Mouse (Mus musculus): Measurements from ENCODE around the gene Aldh16a1. TPM values are rescaled to one million over a fixed set of nuclear protein-coding genes. Genes with fewer than 3 reads are reported as not detected.

Gene Aldh16a1
- total RNA-seq, 2 experiments from 2014 or later: 26.9 to 68.0 TPM

DNA sequence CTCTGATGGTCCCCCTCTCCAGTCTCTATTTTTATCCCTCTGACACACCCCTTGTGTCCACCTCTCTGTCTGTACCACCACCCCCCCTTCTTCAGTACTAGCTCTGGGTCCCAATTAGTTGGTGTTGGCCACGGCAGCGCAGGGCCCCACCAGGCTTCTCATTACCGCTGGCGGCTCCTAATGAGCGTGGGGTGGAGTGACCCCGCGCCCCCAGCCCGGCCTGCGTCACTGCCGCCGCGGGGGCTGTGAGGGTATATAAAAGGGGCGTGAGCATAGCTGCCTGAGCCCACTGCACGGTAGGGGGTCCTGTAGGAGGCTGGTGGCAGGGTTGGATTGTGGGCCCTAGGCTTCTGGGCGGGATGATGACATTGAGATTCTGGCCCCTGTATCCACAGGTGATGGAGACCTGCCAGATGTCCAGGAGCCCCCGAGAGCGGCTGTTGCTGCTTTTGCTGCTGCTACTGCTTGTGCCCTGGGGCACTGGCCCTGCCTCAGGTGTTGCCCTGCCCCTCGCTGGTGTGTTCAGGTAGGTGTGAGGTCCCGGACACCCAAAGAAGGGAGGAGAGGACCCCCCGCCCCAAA is 26.6 kb upstream of the Aldh16a1 start, which contains the start of gene Pth2:
TSS of gene Pth2 (plus strand) at position 100 of the 582 bp plus-strand sequence.
- no peak for ATAC-seq (ENCODE audit: poor library complexity, severe bottlenecking)

DNA sequence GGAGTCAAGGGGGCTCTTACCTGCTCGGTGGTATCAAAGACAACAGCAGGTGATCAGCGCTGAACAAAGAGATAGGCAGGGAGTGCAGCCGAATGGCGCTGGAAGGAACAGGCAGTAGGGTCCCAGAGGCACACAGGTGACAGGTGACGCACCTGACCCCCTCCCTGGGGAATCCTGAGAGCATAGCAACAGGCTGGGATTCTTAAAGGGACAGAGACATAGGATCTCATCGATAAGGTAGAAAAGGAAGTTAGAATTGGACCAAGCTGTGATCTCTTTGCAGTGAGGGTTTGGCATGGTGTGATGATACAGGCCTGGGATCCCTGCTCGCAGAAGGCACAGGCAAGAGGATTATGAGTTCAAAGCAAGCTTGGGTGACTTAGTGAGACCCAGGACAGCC is 25.1 kb upstream of the Aldh16a1 start, which contains the start of gene Gfy:
TSS of gene Gfy (minus strand) at position 101 of the 400 bp plus-strand sequence.
- no peak for ATAC-seq (ENCODE audit: poor library complexity, severe bottlenecking)

DNA sequence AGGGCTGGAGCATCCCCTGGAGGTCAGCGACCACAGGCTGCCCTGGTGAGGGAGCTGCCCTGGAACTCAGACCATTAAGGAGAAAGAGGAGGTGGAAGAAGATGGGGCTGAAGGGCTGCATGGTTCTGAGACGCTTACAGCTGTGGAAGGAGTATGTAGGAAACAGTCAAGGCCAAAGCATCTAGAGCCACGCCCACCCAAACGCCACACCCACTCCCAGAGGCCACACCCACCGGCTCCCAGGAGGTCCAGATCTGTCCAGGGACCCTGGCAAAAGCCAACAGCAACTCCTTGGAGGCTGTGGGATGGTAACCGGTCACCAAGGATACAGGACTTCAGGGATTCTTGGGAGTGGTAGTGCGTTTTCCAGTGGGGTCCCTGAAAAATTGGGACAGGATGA is 24.2 kb upstream of the Aldh16a1 start:
- no peak for ATAC-seq (ENCODE audit: poor library complexity, severe bottlenecking)

DNA sequence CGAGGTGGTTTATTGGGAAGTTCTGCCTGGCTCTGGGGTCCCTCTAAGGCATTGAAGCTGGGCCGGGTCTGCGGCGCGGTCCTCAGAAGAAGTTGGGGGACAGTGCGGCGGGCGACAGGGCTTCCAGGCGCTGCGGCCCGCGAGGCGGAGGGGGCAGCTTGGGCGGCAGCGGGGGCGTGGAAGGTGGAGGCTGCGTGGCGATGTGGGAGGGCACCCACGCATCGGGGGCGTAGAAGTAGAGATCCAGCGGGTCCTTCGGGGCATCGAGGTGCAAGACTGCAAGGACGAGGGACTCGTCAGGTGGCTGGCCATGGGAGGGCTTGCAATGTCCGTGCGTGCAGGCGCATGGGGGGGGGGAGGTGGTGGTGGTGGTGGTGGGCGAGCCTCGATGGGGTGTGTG is 22.0 kb upstream of the Aldh16a1 start:
- no peak for ATAC-seq (ENCODE audit: poor library complexity, severe bottlenecking)

GRCm38 (mm10) chr7:45175929-45176328 is 21.5 kb upstream of the Aldh16a1 start:
- ATAC-seq (ENCODE audit: poor library complexity, severe bottlenecking): no peak

- ATAC-seq (ENCODE audit: poor library complexity, severe bottlenecking): no peak
These were observed 21.0 kb upstream of the Aldh16a1 start for GRCm38 (mm10) chr7:45175398-45175797.

DNA sequence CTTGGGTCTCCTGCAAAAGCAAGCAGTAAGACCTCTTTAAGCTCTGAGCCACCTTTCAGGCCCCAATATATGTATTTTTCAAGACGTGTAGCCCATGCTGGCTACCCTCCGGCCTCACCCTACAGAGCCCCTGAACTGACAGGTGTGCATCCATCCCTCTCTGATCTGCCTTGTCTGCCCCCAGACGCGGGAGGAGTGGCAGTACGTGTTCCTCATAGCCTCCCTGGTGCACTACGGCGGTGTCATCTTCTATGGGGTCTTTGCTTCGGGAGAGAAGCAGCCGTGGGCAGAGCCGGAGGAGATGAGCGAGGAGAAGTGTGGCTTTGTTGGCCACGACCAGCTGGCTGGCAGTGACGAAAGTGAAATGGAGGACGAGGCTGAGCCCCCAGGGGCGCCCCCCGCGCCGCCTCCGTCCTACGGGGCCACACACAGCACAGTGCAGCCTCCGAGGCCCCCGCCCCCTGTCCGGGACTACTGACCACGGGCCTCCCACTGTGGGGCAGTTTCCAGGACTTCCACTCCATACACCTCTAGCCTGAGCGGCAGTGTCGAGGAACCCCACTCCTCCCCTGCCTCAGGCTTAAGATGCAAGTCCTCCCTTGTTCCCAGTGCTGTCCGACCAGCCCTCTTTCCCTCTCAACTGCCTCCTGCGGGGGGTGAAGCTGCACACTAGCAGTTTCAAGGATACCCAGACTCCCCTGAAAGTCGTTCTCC is 20.3 kb upstream of the Aldh16a1 start:
- 0 out of 2 replicates have a peak, but pooled peaks have one; percentile 4 for ATAC-seq (ENCODE audit: poor library complexity, severe bottlenecking)

GRCm38 (mm10) chr7:45173772-45174171 is 19.4 kb upstream of the Aldh16a1 start:
- 0 out of 2 replicates have a peak, but pooled peaks have one; percentile 31 for ATAC-seq (ENCODE audit: poor library complexity, severe bottlenecking)

GRCm38 (mm10) chr7:45172974-45173373 is 18.6 kb upstream of the Aldh16a1 start:
- ATAC-seq (ENCODE audit: poor library complexity, severe bottlenecking): peak; percentile 48

DNA sequence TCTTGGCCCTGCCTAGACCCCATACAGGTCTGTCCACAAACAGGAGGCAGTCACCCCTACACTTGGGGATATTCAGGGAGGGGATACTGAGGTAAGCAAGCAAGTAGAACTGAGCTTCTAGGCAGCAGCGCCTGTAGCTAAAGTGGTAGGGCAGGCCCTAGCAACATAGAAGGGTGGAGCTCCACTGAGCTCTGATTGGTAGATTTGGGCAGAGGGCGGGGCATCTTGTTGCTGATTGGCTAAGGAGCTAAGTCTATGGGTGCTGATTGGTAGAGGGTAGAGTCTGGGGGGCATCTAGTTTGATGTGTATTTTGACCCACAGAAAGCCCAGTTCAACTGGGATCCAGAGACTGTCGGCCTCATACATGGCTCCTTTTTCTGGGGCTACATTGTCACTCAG is 15.1 kb upstream of the Aldh16a1 start:
- no peak for ATAC-seq (ENCODE audit: poor library complexity, severe bottlenecking)

- ATAC-seq (ENCODE audit: poor library complexity, severe bottlenecking): no peak
These were observed 14.3 kb upstream of the Aldh16a1 start for GRCm38 (mm10) chr7:45168656-45169055.

DNA sequence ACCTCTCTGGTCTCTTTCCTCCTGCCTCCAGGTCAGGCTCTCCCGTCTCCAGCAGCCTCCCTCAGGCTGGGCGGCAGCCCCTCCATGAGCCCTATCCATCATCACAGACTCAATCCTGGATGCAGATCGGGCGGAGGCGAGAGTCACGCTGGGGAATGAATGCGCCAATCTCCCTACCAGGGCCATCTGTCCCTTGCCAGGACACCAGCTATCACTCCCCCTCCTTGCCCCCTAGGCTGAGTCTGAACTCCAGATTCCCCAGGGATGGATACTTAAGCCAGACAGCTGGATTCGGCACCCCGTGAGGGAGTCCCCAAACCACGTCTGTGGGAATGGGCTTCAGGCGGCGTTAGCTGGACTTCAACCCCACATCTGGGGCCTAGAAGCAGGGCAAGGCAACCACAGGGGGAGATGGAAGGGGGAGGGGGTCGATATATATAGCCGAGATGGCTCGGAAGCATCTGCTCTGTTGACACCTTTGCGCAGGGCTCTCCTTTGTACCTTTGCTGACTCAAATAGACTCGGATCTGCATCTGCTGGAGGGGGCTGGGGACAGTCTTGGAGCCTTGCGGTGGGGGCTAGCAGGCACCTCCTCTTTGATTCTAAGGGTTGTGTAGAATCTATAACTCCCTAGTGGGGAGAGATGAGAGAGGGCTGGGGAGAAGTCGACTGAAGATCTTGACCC is 13.5 kb upstream of the Aldh16a1 start:
- ATAC-seq (ENCODE audit: poor library complexity, severe bottlenecking): no peak

DNA sequence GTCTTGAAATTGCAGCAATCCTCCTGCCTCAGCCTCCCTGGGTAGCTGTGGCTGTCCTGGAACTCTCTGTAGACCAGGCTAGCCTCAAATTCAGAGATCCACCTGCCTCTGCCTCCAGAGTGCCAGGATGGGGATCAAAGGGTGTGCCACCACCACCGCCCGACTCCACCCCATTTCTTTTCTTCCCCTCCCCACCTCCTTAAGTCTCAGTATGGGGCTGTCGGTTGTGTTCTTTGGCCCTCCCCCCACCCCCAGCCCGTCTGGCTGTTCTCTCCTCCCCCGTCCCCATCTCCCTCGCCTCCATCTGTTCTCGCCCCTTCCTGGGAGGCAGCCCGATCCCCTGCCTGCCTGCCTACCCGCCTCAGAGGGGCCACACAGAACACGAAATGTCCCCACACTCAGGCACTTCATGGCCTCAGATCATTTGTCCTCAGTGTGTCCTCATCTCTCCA is 12.6 kb upstream of the Aldh16a1 start:
- no peak for ATAC-seq (ENCODE audit: poor library complexity, severe bottlenecking)

DNA sequence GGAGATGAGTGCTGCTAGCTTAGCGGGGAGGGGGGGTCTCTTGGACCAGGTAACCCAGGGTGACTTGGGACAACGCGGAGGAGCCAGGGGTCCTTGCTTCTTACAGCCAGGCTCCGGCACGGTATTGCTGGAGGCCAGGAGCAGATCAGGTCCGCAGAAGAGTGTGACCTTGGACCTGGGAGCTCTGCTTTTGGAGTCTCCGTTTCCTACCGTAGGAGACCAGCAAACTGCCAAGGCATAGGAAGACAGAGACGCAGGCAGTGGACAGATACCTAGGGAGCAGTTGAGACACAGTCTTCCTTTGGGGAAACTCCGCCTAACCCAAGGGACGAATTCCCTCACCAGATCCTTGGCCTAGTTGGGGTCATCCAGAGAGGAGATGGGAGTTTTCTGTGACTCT is 11.3 kb upstream of the Aldh16a1 start:
- no peak for ATAC-seq (ENCODE audit: poor library complexity, severe bottlenecking)

DNA sequence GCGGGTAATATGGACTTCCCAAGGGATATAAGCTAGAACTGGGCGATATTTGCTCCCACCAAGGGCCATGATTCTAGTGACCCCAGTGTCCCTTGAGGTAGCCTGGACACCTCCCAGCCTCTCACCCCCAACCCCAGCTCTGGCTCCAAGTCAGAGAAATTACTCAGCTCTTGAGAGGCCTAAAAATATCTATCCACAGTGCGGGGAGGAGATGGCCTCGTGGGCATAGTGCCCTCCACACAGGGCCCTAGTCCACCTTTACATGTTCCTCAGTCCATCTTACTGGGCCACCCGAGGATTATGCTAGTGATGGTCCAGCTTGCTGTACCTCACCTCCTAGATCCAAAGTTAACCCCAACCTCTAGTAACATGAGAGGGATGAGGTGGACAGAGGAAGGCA is 10.4 kb upstream of the Aldh16a1 start:
- no peak for ATAC-seq (ENCODE audit: poor library complexity, severe bottlenecking)

- ATAC-seq (ENCODE audit: poor library complexity, severe bottlenecking): peak; percentile 59
These were observed 9.5 kb upstream of the Aldh16a1 start, which contains the start of gene Slc17a7 for GRCm38 (mm10) chr7:45163735-45164490. Gene Slc17a7, plus strand, starts transcription at chr7:45163949.

GRCm38 (mm10) chr7:45162996-45163615 is 8.7 kb upstream of the Aldh16a1 start:
- no peak for ATAC-seq (ENCODE audit: poor library complexity, severe bottlenecking)

GRCm38 (mm10) chr7:45162551-45162950 is 8.2 kb upstream of the Aldh16a1 start:
- ATAC-seq (ENCODE audit: poor library complexity, severe bottlenecking): no peak

DNA sequence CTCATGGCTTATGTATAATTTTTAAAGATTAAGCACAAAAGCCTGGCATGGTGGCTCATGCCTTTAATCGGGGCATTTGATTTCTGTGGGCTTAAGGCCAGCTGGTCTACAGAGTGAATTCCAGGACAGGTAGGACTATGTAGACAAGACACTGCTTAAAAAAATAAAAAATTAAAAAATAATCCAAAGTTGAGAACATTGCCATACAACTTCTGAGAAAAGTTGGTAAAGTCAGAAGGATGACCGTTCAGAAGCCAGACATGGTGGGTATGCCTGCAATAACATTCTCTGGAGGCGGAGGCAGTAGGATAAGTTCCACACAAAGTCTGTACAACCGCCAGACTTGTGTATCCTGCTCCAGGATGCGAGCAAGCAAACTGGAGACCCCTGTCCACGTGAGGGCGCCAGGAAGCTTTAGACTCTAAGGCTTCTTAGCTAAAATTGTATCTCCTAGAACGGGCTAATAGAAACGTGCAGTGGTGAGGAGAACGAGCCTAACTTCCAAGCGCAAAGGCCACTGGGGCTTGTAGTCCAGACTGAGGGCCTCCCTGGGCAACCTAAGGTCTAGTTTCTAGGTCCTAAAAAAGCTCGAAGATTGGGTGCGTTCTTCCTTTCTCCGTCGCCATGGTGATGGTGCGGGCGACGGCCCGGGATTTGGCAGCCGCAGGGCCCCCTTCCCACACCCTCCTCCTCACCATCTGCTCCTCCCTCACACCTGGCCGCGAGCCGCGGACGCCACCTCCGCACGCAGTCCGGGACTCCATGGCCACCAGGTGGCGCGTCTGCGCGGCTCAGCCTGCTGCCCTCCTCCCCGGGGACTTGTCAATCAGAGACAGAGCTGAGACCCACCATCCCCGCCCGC is 7.5 kb upstream of the Aldh16a1 start:
- ATAC-seq (ENCODE audit: poor library complexity, severe bottlenecking): peak; percentile 95
